Mouse (Mus musculus): ENCODE measurements at regions not wholly inside any gene's neighbourhood (a gene's known extent, or its start where the extent isn't known, plus 50 kb on each side); places are given as distances from the start of the nearest gene placed in this dataset.
A peak's percentile ranks its signal among the peaks of the same experiment; 100 is the strongest.

GRCm38 (mm10) chr19:15201262-15201661, 603.4 kb upstream of the Tle4 start:
- no peak for DNase-seq

- no peak for DNase-seq
Observed at GRCm38 (mm10) chr19:15200792-15201191, 602.9 kb upstream of the Tle4 start.

GRCm38 (mm10) chr19:15200361-15200760, 602.5 kb upstream of the Tle4 start:
- DNase-seq, result no peak

GRCm38 (mm10) chr19:15199692-15200091, 601.8 kb upstream of the Tle4 start:
- DNase-seq, result no peak

GRCm38 (mm10) chr19:15175221-15175620, 577.4 kb upstream of the Tle4 start:
- DNase-seq, result no peak

- DNase-seq, result no peak
Observed at GRCm38 (mm10) chr19:15173301-15173700, 575.5 kb upstream of the Tle4 start.

GRCm38 (mm10) chr19:15167184-15167583, 569.3 kb upstream of the Tle4 start:
- DNase-seq, result no peak

- DNase-seq, result no peak
Observed at GRCm38 (mm10) chr19:15160641-15161040, 562.8 kb upstream of the Tle4 start.

- DNase-seq, result no peak
Observed at GRCm38 (mm10) chr19:15158653-15159052, 560.8 kb upstream of the Tle4 start.

- DNase-seq, result no peak
Observed at GRCm38 (mm10) chr19:15158177-15158576, 560.3 kb upstream of the Tle4 start.

GRCm38 (mm10) chr19:15154693-15155092, 556.8 kb upstream of the Tle4 start:
- no peak for DNase-seq

GRCm38 (mm10) chr19:15146325-15146724, 548.5 kb upstream of the Tle4 start:
- no peak for DNase-seq

- DNase-seq, result no peak
Observed at GRCm38 (mm10) chr19:15127122-15127521, 529.3 kb upstream of the Tle4 start.

GRCm38 (mm10) chr19:15108441-15109026, 510.7 kb upstream of the Tle4 start:
- no peak for DNase-seq

GRCm38 (mm10) chr19:15095054-15095453, 497.2 kb upstream of the Tle4 start:
- DNase-seq, result no peak

GRCm38 (mm10) chr19:15093534-15093933, 495.7 kb upstream of the Tle4 start:
- no peak for DNase-seq

GRCm38 (mm10) chr19:15080638-15081037, 482.8 kb upstream of the Tle4 start:
- no peak for DNase-seq

- DNase-seq, result no peak
Observed at GRCm38 (mm10) chr19:15057801-15058200, 459.9 kb upstream of the Tle4 start.

- no peak for DNase-seq
Observed at GRCm38 (mm10) chr19:15053582-15054141, 455.8 kb upstream of the Tle4 start.

- DNase-seq, result no peak
Observed at GRCm38 (mm10) chr19:15052642-15053239, 454.9 kb upstream of the Tle4 start.

- DNase-seq, result no peak
Observed at GRCm38 (mm10) chr19:15047896-15048295, 450.0 kb upstream of the Tle4 start.

- DNase-seq, result no peak
Observed at GRCm38 (mm10) chr19:15047306-15047868, 449.5 kb upstream of the Tle4 start.

GRCm38 (mm10) chr19:15035554-15035953, 437.7 kb upstream of the Tle4 start:
- DNase-seq, result peak; percentile 19

GRCm38 (mm10) chr19:15033921-15034320, 436.1 kb upstream of the Tle4 start:
- DNase-seq, result no peak

Measured in thymus, postnatal 25 days (tissue).